Mouse (Mus musculus): ENCODE data around the gene Mcub. TPM values are rescaled to one million over a fixed set of nuclear protein-coding genes. Genes with fewer than 3 reads are reported as not detected.

Gene Mcub
- polyA plus RNA-seq, 2 experiments, result 7.4 to 16.4 TPM

GRCm38 (mm10) chr3:129903866-129904265, 66.1 kb downstream of the Mcub start:
- no peaks in the 10 kb centered on the region for H3K27me3 ChIP-seq (ENCODE audit: control insufficient read depth, insufficient read depth, low read length)
- peaks cover 10 to 26% of the 10 kb centered on the region in 2 experiments for H3K4me1 ChIP-seq (replicated peaks; ENCODE audit: control insufficient read depth in 2 of 2, insufficient read depth in 2 of 2, low read length in 1 of 2)
- TF ChIP-seq EP300 (IDR thresholded peaks at IDR 0.05; ENCODE audit: low read depth) (no peak), CTCF (IDR thresholded peaks at IDR 0.05; ENCODE audit: low read depth) (no peak)
- H3K9me3 ChIP-seq (ENCODE audit: control insufficient read depth, low read length), result no peaks in the 10 kb centered on the region
- H3K4me2 ChIP-seq (ENCODE audit: low read depth), result no peak overlapping the region
- no peak overlapping the region for H3K9ac ChIP-seq (replicated peaks)
- DNase-seq (ENCODE audit: low read depth in 3 of 3, low spot score in 3 of 3) (no peak), ATAC-seq (ENCODE audit: insufficient read depth) (no peak)
- H3K36me3 ChIP-seq (replicated peaks; ENCODE audit: control insufficient read depth, insufficient read depth, low read depth), result peaks cover under 1% of the 10 kb centered on the region
- no peak overlapping the region for H3K4me3 ChIP-seq (ENCODE audit: insufficient read depth in 1 of 2, low read depth in 2 of 2, low read length in 2 of 2)
- WGBS (ENCODE audit: insufficient replicate concordance), result 53% methylated on average over 8 of the region's 8 CpGs
- H3K27ac ChIP-seq, result no peak overlapping the region

GRCm38 (mm10) chr3:129903369-129903768, 66.6 kb downstream of the Mcub start:
- ATAC-seq (ENCODE audit: insufficient read depth) (no peak), DNase-seq (ENCODE audit: low read depth in 3 of 3, low spot score in 3 of 3) (no peak)
- Histone ChIP-seq H3K4me2 (ENCODE audit: low read depth) (no peak overlapping the region; the same call in 1 of the 2 replicates), H3K4me3 (ENCODE audit: insufficient read depth in 1 of 2, low read depth in 2 of 2, low read length in 2 of 2) (no peak overlapping the region), H3K36me3 (replicated peaks; ENCODE audit: control insufficient read depth, insufficient read depth, low read depth) (no peaks in the 10 kb centered on the region; the same call in 1 of the 2 replicates), H3K9me3 (ENCODE audit: control insufficient read depth, low read length) (no peaks in the 10 kb centered on the region), H3K4me1 (replicated peaks; ENCODE audit: control insufficient read depth in 2 of 2, insufficient read depth in 2 of 2, low read length in 1 of 2) (peaks cover 13 to 28% of the 10 kb centered on the region in 2 experiments), H3K9ac (replicated peaks) (no peak overlapping the region), H3K27ac (no peak overlapping the region), H3K27me3 (ENCODE audit: control insufficient read depth, insufficient read depth, low read length) (no peaks in the 10 kb centered on the region)
- WGBS (ENCODE audit: insufficient replicate concordance), result 77% methylated on average over 3 of the region's 3 CpGs
- TF ChIP-seq EP300 (IDR thresholded peaks at IDR 0.05; ENCODE audit: low read depth) (no peak), CTCF (IDR thresholded peaks at IDR 0.05; ENCODE audit: low read depth) (no peak)

DNA sequence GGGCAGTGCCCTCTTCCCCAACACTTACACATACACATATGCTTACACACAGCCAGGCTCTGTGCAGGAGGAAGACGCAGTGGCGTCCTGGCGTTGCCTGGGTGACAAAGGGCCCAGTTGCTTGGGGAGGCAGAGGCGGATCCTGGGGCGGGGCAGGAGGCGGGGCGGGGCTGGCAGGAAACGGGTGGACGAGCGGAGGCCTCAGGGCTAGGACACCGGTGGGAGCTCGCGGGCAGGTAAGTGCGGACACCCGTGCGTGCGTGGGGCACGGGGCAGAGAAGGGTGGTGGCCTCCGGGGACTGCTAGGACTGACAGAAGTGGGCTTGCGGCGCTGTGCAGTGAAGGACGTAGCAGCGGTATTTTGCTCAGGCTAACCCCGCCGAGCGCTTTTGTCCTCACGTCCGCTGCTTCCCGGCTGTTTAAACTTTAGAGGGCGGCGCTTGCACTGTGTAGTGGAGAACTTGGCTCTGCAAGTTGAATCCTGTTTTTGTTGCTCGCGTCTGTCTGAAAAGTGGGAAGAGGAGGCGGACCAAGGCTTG, 68.7 kb downstream of the Mcub start, which contains the start of gene Casp6:
Casp6 (plus strand) TSS at position 155 of the 539 bp plus-strand sequence.
- DNase-seq (ENCODE audit: low read depth in 3 of 3, low spot score in 3 of 3), result peak; percentile 64 to 69 (median 66)
- no peaks in the 10 kb centered on the region for H3K9me3 ChIP-seq (ENCODE audit: control insufficient read depth, low read length)
- no peaks in the 10 kb centered on the region for H3K27me3 ChIP-seq (ENCODE audit: control insufficient read depth, insufficient read depth, low read length)
- peak within 1 kb of the TSS; percentile 60 for H3K27ac ChIP-seq
- H3K4me2 ChIP-seq (ENCODE audit: low read depth), result peak within 1 kb of the TSS; percentile 93
- no peak for TF ChIP-seq CTCF (IDR thresholded peaks at IDR 0.05; ENCODE audit: low read depth)
- no peak for TF ChIP-seq EP300 (IDR thresholded peaks at IDR 0.05; ENCODE audit: low read depth)
- peak within 1 kb of the TSS; percentile 57 for H3K9ac ChIP-seq (replicated peaks)
- WGBS (ENCODE audit: insufficient replicate concordance), result under 1% methylated on average over 34 of the region's 34 CpGs
- H3K36me3 ChIP-seq (replicated peaks; ENCODE audit: control insufficient read depth, insufficient read depth, low read depth), result no peaks in the 10 kb centered on the region; the same call in 1 of the 2 replicates
- peaks cover 14 to 28% of the 10 kb centered on the region in 2 experiments for H3K4me1 ChIP-seq (replicated peaks; ENCODE audit: control insufficient read depth in 2 of 2, insufficient read depth in 2 of 2, low read length in 1 of 2)
- peak; percentile 93 for ATAC-seq (ENCODE audit: insufficient read depth)
- H3K4me3 ChIP-seq (ENCODE audit: insufficient read depth in 1 of 2, low read depth in 2 of 2, low read length in 2 of 2), result peak within 1 kb of the TSS; percentile 62 to 88

- H3K36me3 ChIP-seq (replicated peaks; ENCODE audit: control insufficient read depth, insufficient read depth, low read depth), result no peaks in the 10 kb centered on the region; the same call in 1 of the 2 replicates
- H3K27me3 ChIP-seq (ENCODE audit: control insufficient read depth, insufficient read depth, low read length), result no peaks in the 10 kb centered on the region
- no peak for DNase-seq (ENCODE audit: low read depth in 3 of 3, low spot score in 3 of 3)
- H3K9ac ChIP-seq (replicated peaks), result no peak overlapping the region
- no peak overlapping the region for H3K27ac ChIP-seq
- no peak for TF ChIP-seq EP300 (IDR thresholded peaks at IDR 0.05; ENCODE audit: low read depth)
- no peak for TF ChIP-seq CTCF (IDR thresholded peaks at IDR 0.05; ENCODE audit: low read depth)
- peaks cover 14 to 27% of the 10 kb centered on the region in 2 experiments for H3K4me1 ChIP-seq (replicated peaks; ENCODE audit: control insufficient read depth in 2 of 2, insufficient read depth in 2 of 2, low read length in 1 of 2)
- ATAC-seq (ENCODE audit: insufficient read depth), result no peak
- H3K9me3 ChIP-seq (ENCODE audit: control insufficient read depth, low read length), result no peaks in the 10 kb centered on the region
- no peak overlapping the region for H3K4me3 ChIP-seq (ENCODE audit: insufficient read depth in 1 of 2, low read depth in 2 of 2, low read length in 2 of 2)
- no peak overlapping the region for H3K4me2 ChIP-seq (ENCODE audit: low read depth)
- WGBS (ENCODE audit: insufficient replicate concordance), result 66% methylated on average over 4 of the region's 4 CpGs
Observed at GRCm38 (mm10) chr3:129898886-129899285, 71.1 kb downstream of the Mcub start.

DNA sequence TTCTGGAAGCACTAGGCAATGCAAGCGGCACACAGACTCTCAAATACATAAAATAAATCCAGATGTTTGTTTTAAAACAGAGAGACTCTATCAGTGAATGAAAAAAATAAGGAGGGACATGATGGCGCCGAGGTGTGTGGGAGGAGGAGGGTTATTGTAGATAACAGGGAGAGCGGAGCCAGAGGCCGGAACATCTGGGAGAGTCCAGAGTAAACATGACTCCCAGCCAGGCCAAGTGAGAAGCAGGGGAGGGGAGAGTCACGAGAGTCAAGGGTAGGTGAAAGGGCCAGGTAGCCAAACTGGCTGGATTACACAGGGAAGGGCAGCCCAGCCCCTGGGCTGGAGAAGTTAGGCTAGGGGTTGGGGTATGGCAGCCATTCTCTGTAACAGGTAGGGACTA, 73.4 kb downstream of the Mcub start:
- Histone ChIP-seq H3K4me2 (ENCODE audit: low read depth) (no peak overlapping the region), H3K36me3 (replicated peaks; ENCODE audit: control insufficient read depth, insufficient read depth, low read depth) (peaks cover 8% of the 10 kb centered on the region), H3K27me3 (ENCODE audit: control insufficient read depth, insufficient read depth, low read length) (no peaks in the 10 kb centered on the region), H3K4me3 (ENCODE audit: insufficient read depth in 1 of 2, low read depth in 2 of 2, low read length in 2 of 2) (no peak overlapping the region), H3K9me3 (ENCODE audit: control insufficient read depth, low read length) (no peaks in the 10 kb centered on the region), H3K9ac (replicated peaks) (no peak overlapping the region), H3K4me1 (replicated peaks; ENCODE audit: control insufficient read depth in 2 of 2, insufficient read depth in 2 of 2, low read length in 1 of 2) (peaks cover 4 to 5% of the 10 kb centered on the region in 2 experiments; a peak in 3 of 4 replicates), H3K27ac (no peak overlapping the region)
- no peak for TF ChIP-seq EP300 (IDR thresholded peaks at IDR 0.05; ENCODE audit: low read depth)
- no peak for DNase-seq (ENCODE audit: low read depth in 3 of 3, low spot score in 3 of 3)
- 57% methylated on average over 6 of the region's 6 CpGs for WGBS (ENCODE audit: insufficient replicate concordance)
- ATAC-seq (ENCODE audit: insufficient read depth), result no peak
